Mouse (Mus musculus): ENCODE measurements at regions not wholly inside any gene's neighbourhood (a gene's known extent, or its start where the extent isn't known, plus 50 kb on each side); places are given as distances from the start of the nearest gene placed in this dataset.

DNA sequence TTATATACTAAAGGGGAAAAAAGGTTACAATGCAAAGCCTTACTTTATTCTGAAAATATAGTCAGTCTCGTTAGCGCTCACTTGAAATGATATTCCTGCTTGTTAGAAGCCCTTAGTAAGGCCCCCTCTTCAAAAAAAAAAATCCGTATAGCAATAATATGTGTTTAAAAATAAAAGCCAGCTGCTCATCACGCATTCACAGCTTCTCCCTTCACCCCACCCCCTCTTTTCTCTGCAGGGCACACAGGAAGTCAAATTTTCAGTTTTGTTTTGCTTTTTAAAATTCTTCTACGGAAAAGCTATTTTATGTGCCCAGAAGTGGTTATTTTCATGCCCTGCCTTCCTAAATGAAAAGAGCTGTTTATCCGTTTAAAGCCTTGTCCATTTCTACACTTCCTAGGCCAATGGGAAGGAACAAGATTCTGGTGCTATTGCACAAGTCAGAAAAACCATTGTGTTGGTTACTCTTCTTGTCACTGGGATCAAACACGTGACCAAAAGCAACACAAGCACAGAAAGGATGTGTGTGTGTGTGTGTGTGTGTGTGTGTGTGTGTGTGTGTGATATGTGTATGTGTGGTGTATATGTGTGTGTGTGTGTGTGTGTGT lies 136.7 kb upstream of the Mpp6 start:
- TF ChIP-seq CTCF (conservative IDR thresholded peaks at IDR 0.05 in 1 of 2, IDR thresholded peaks at IDR 0.05 in 1 of 2; ENCODE audit: low read depth in 2 of 2, low read length in 2 of 2) (no peak), TCF12 (IDR thresholded peaks at IDR 0.05; ENCODE audit: low read depth, low read length) (no peak), IRF4 (IDR thresholded peaks at IDR 0.05; ENCODE audit: low read depth, low read length) (no peak), TBP (conservative IDR thresholded peaks at IDR 0.05; ENCODE audit: low read depth, low read length) (no peak), POLR2A (IDR thresholded peaks at IDR 0.05; ENCODE audit: low read depth, low read length) (no peak), NRF1 (IDR thresholded peaks at IDR 0.05; ENCODE audit: low read depth, low read length) (no peak), ZC3H11A (IDR thresholded peaks at IDR 0.05; ENCODE audit: low read depth, low read length) (no peak), CHD1 (IDR thresholded peaks at IDR 0.05; ENCODE audit: low read depth, low read length) (no peak), EP300 (IDR thresholded peaks at IDR 0.05; ENCODE audit: low read length) (no peak), SIN3A (IDR thresholded peaks at IDR 0.05; ENCODE audit: low read length) (no peak), BHLHE40 (IDR thresholded peaks at IDR 0.05; ENCODE audit: low read depth, low read length) (no peak), NELFE (IDR thresholded peaks at IDR 0.05; ENCODE audit: low read depth, low read length) (no peak)
